In the genomic region with DNA sequence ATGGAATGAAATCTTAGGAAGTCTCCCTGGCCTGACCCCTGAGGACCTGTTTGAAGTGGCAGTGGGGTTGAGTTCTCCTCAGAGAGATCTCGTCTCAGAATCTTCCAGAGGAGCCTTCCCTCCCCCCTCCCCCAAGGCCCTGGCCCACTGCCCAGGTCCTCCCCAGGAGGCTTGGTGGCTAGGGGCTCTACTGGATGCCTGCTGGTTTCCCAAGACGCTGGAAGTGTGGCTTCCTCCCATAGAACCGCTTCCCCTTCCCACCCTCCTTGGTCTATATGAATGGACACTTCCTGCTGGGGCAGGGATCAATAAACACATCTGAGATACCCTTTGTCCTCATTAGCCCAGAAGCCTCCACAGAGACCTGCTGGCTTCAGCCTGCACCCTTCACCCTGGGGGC, we compare ENCODE assay signal across 8 mouse cellular contexts. TPM values are rescaled to one million over a fixed set of nuclear protein-coding genes. Genes with fewer than 3 reads are reported as not detected.
DNase-seq lines count a peak whose midpoint lies in the region; ATAC-seq and TF ChIP-seq lines count a peak whose summit lies in the region.

No protein-coding gene starts in this region.

- H3K79me2 ChIP-seq in macrophage (ENCODE audit: inconsistent target) = peaks cover 95% of the 10 kb centered on the region

- H3K9ac ChIP-seq in hindbrain, embryonic 14.5 days = no peak overlapping the region

- 0 out of 2 replicates have a peak overlapping the region, but pooled peaks have one; percentile 19 for H3K4me2 ChIP-seq in hindbrain, embryonic 14.5 days (replicated peaks)

- H3K36me3 ChIP-seq in kidney, adult 2 months (ENCODE audit: control insufficient read depth, insufficient read depth, low read length) = no peaks in the 10 kb centered on the region
- no peaks in the 10 kb centered on the region for H3K36me3 ChIP-seq in hindbrain, embryonic 14.5 days (replicated peaks; ENCODE audit: control insufficient read depth, insufficient read depth)
- peaks cover 40% of the 10 kb centered on the region; the same call in 1 of the 2 replicates for H3K36me3 ChIP-seq in macrophage (ENCODE audit: inconsistent target)

- TF ChIP-seq CTCF in kidney, adult 2 months (conservative IDR thresholded peaks at IDR 0.05; ENCODE audit: insufficient read depth, insufficient read length, low read depth, low read length) = no peak

- WGBS in kidney, adult 2 months = 30% methylated on average over 3 of the region's 3 CpGs
- 17% methylated on average over 3 of the region's 3 CpGs for WGBS in hindbrain, embryonic 14.5 days
- 20% methylated on average over 3 of the region's 3 CpGs for WGBS in macrophage (ENCODE audit: missing documents)

- H3K9me3 ChIP-seq in hindbrain, embryonic 14.5 days (ENCODE audit: control insufficient read depth, low read length) = 0 out of 2 replicates have a peak, but pooled peaks cover 3% of the 10 kb centered on the region

- no peak for TF ChIP-seq POLR2A in kidney, adult 2 months (IDR thresholded peaks at IDR 0.05; ENCODE audit: low read depth, low read length)

- no peaks in the 10 kb centered on the region for H3K27me3 ChIP-seq in kidney, adult 2 months (replicated peaks; ENCODE audit: control insufficient read depth, insufficient read depth, low read length)
- H3K27me3 ChIP-seq in hindbrain, embryonic 14.5 days (ENCODE audit: control insufficient read depth, insufficient read depth, low read length) = peaks cover 12% of the 10 kb centered on the region

- no peak for DNase-seq in kidney, adult 2 months
- DNase-seq in kidney, postnatal 14 days = no peak
- peak; percentile 63 for DNase-seq in NIH3T3 (ENCODE audit: low read depth)
- no peak for DNase-seq in hindbrain, embryonic 14.5 days (ENCODE audit: low spot score)
- no peak for DNase-seq in urinary bladder, postnatal 14 days (ENCODE audit: low spot score)
- no peak for DNase-seq in frontal cortex, postnatal 25 days (ENCODE audit: low spot score in 2 of 2)

- ATAC-seq in hindbrain, embryonic 14.5 days (ENCODE audit: low FRiP score) = no peak
- ATAC-seq in erythroid progenitor cell, adult 5-6 weeks (replicated peaks; ENCODE audit: low FRiP score, poor library complexity, severe bottlenecking) = no peak

- H3K27ac ChIP-seq in kidney, adult 2 months (ENCODE audit: insufficient read depth, low read depth, low read length) = peak overlapping the region; percentile 17
- no peak overlapping the region for H3K27ac ChIP-seq in hindbrain, embryonic 14.5 days
- H3K27ac ChIP-seq in macrophage = peak overlapping the region; percentile 88

- no peak overlapping the region for H3K4me3 ChIP-seq in kidney, adult 2 months (ENCODE audit: insufficient read depth, low read depth, low read length)
- H3K4me3 ChIP-seq in hindbrain, embryonic 14.5 days (replicated peaks; ENCODE audit: low read length) = no peak overlapping the region
- peak overlapping the region; percentile 90; the same call in 1 of the 2 replicates for H3K4me3 ChIP-seq in macrophage (ENCODE audit: inconsistent target)

- H3K4me1 ChIP-seq in kidney, adult 2 months (ENCODE audit: control insufficient read depth, insufficient read depth, low read length) = 0 out of 2 replicates have a peak, but pooled peaks cover 2% of the 10 kb centered on the region
- H3K4me1 ChIP-seq in hindbrain, embryonic 14.5 days (replicated peaks; ENCODE audit: control insufficient read depth, insufficient read depth, low read length) = peaks cover 13% of the 10 kb centered on the region

RNA-seq across cellular contexts. Expression of a gene that starts 4.6 kb away (rescaled TPM):
- 15.7 and 20.8 TPM in 2 replicates for polyA plus RNA-seq in kidney, adult 2 months (2012; rRNA removed)
- polyA plus RNA-seq in hindbrain, embryonic 14.5 days (2014; fragmentation: Nextera tagmentation; extraction: Ambion mirVana) = 2.5 and 2.7 TPM in 2 replicates
- 100 to 1,000 TPM in 6 of 26 experiments, 10 to 100 TPM in 20; 10.8 to 164 (median 60.8) TPM for total RNA-seq in macrophage (2018; cell fraction: chromatin; rRNA removed)
- 100 to 1,000 TPM in 24 of 26 experiments, 10 to 100 TPM in 2; 90.4 to 273 (median 157) TPM for total RNA-seq in macrophage (2018; cell fraction: cytosol; rRNA removed)
- 100 to 1,000 TPM in 24 of 26 experiments, 10 to 100 TPM in 2; 88.2 to 317 (median 168) TPM for total RNA-seq in macrophage (2018; cell fraction: nucleus; rRNA removed)
- polyA plus RNA-seq in macrophage (2018) = 165 to 459 TPM (median 279 TPM) in 3 replicates
- total RNA-seq in erythroid progenitor cell, adult 5-6 weeks (2015; ENCODE audit: low replicate concordance) = 84.7 and 114 TPM in 2 replicates
- 84.7 and 147 TPM in 2 replicates for total RNA-seq in erythroid progenitor cell, adult 5-6 weeks (2017; ENCODE audit: low replicate concordance)

RNA-seq across cellular contexts. Expression of a gene that starts 48.3 kb away (rescaled TPM):
- polyA plus RNA-seq in kidney, adult 2 months (2012; rRNA removed) = not detected in 2 replicates
- polyA plus RNA-seq in hindbrain, embryonic 14.5 days (2014; fragmentation: Nextera tagmentation; extraction: Ambion mirVana) = 9.7 and 18.2 TPM in 2 replicates
- 1 to 10 TPM in 6 of 26 experiments, under 1 TPM in 2, not detected in 18; 0.81 to 7.0 (median 1.4) TPM for total RNA-seq in macrophage (2018; cell fraction: chromatin; rRNA removed)
- under 1 TPM in 7 of 26 experiments, not detected in 19; 0.14 to 0.59 (median 0.29) TPM for total RNA-seq in macrophage (2018; cell fraction: cytosol; rRNA removed)
- 10 to 100 TPM in 1 of 26 experiments, 1 to 10 TPM in 9, under 1 TPM in 1, not detected in 15; 0.88 to 10.1 (median 1.5) TPM for total RNA-seq in macrophage (2018; cell fraction: nucleus; rRNA removed)
- polyA plus RNA-seq in macrophage (2018) = not detected in 3 replicates
- not detected in 2 replicates for total RNA-seq in erythroid progenitor cell, adult 5-6 weeks (2015; ENCODE audit: low replicate concordance)
- total RNA-seq in erythroid progenitor cell, adult 5-6 weeks (2017; ENCODE audit: low replicate concordance) = not detected in 2 replicates
